Mouse (Mus musculus): ENCODE data around the gene Gpr183.

The Gpr183 gene

DNA sequence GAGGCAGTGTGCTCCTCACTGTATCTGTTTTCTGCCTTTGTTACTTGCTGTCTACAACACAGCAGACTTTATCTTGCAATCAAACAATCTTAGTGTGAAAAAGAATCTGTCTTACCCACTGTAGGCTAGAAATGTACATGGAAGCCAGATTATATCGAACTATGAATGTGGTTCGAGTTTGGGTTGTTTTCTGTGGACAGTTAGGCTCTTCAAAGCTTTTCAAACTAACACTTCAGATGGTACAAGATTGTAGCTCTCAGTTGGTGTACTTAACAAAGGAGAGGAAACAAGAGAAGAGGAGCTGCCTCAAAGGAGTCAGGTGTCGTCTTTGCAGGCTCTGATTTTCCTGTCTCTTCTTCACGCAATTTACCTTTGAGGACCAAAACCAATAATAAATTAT lies 22.7 kb upstream of the Gpr183 start:
- DNase-seq (ENCODE audit: low spot score): no peak

DNA sequence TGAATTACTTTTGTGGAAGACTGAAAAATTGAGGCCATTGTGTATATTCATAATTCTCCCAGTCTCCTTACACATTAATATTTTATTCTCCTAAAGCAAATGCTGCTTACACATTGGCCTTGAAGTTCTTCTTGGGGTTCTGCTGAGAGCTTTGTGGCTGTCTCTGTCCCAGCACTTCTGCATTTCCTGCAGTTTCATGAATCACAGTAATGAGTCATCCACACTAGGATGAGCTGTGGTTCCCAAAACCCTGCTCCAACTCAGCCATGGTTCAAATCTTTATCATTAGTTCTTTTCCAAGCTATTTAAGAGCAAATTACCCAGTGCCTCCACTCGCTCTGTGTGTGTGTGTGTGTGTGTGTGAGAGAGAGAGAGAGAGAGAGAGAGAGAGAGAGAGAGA lies 22.3 kb upstream of the Gpr183 start:
- peak; percentile 37 for DNase-seq (ENCODE audit: low spot score)

GRCm38 (mm10) chr14:121986028-121986427 lies 21.0 kb upstream of the Gpr183 start:
- no peak for DNase-seq (ENCODE audit: low spot score)

DNA sequence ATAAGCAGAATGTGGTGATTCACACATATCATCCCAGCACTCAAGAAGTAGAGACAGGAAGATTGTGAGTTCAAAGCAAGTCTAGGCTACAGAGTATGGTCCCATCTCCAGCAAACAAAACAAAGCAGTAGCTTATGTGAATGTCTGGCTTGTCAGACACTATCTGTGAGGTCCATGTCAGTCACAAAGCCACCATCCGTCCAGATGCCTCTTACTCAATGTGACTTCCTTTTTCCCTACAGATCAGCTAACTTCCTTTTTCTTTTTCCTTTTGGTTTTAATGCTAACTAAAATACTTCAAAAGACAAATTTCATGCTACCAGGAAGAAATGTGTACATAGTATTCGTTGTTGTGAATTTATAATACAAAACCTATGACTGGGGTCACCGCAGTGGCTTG lies 20.5 kb upstream of the Gpr183 start:
- DNase-seq (ENCODE audit: low spot score): no peak

- DNase-seq (ENCODE audit: low spot score): no peak
These were observed 18.3 kb upstream of the Gpr183 start for GRCm38 (mm10) chr14:121983009-121983933.

- no peak for DNase-seq (ENCODE audit: low spot score)
These were observed 16.5 kb upstream of the Gpr183 start for GRCm38 (mm10) chr14:121981531-121981930.

GRCm38 (mm10) chr14:121973114-121973513 lies 8.1 kb upstream of the Gpr183 start:
- no peak for DNase-seq (ENCODE audit: low spot score)

GRCm38 (mm10) chr14:121970402-121970801 lies 5.4 kb upstream of the Gpr183 start:
- no peak for DNase-seq (ENCODE audit: low spot score)

DNA sequence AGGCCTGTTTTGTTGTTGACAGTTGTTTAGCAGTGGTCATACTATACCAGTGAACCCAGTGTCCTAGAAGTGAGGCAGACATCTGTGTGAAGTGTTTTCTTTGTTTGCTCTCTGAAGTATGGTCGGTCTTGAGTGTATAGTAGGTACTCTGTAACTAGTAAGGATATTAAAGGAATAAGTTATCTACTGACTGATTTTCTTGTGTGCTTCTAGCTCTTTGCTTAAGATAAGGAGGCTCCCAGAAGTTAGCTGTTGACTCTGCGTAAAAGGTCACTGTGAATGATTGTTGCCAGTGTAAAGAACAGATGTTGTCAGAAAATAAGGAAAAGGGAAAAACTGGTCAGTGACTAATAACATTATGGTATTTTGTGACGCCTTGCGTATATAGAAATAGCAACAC lies 2.1 kb upstream of the Gpr183 start:
- DNase-seq (ENCODE audit: low spot score): no peak

- no peak for DNase-seq (ENCODE audit: low spot score)
These were observed 466 bp upstream of the Gpr183 start for GRCm38 (mm10) chr14:121965461-121965860.

DNA sequence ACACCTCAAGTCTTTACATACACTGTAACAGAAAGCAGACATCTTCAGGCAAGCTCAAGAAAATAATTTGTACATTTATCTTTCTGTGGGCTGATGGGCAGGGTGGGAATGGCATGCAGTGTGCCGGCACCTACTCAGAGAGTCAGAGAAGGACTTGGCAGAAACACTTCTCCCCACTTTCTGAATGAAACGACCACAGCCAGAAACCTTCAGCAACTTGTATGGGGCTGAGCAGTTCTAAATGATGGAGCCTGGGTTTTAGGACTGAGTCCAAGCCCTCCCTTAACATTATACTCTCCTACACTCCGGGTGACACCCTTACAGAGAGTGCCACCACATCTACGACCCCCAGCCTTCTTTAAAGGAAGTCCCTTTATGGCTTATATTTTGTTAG lies 1.1 kb downstream of the Gpr183 start:
- no peak for DNase-seq (ENCODE audit: low spot score)

- DNase-seq (ENCODE audit: low spot score): no peak
These were observed 1.6 kb downstream of the Gpr183 start for GRCm38 (mm10) chr14:121963251-121963941.

DNA sequence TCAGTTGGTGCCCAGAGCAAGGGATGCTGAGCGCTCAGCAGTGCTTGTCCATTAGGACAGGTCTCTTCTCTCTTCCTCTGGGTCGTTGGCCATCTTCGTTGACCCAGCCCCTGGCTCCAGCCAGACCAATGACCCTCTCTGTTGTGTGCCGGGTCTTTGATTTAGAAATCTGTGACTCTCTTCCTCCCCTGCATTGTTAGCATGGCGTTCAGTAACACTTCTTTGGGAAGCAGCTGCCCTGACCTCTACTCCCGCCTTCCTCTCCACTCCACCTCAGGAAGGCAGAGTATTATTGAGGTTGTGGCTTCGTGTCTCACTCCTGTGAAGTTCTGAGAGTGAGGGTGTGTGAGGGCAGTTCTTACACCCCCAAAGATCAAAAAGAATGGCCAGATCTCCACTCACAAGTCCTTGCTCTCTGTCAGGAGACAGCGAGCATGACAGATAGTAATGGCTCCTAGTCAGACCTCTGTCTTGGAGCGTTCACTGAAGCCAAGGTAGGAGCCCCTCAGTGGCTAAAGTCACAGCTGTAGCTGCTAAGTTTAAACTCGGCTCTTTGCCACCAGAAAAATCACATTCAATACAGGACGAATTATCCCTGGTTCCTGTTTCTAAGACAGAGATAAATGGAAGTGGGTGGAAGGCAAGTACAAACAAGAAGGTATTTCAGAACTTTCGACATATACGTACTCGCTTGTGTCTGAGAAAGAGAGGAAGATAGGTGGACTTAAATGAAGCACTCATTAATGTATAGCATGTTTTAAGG lies 2.7 kb downstream of the Gpr183 start:
- DNase-seq (ENCODE audit: low spot score): no peak

- no peak for DNase-seq (ENCODE audit: low spot score)
These were observed 3.4 kb downstream of the Gpr183 start for GRCm38 (mm10) chr14:121961496-121962127.

DNA sequence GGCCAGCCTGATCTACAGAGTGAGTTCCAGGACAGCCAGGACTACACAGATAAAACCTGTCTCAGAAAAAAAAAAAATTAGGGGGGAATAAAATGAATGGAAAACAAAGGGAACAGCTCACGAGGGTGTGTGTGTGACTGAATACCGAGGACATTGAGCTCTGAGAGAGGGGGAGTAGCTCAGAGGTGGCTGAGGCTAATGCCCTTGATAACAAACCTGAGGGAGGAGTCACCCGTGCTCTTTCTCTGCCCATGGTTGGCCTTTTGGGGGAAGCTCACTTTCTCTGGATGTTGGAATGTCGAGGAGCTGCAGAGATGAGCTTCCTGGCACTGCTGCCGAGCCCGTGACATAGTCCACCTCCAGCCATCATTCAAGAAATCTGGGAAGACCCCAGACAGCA lies 4.0 kb downstream of the Gpr183 start:
- DNase-seq (ENCODE audit: low spot score): no peak

- DNase-seq (ENCODE audit: low spot score): no peak
These were observed 4.5 kb downstream of the Gpr183 start for GRCm38 (mm10) chr14:121960531-121960930.

DNA sequence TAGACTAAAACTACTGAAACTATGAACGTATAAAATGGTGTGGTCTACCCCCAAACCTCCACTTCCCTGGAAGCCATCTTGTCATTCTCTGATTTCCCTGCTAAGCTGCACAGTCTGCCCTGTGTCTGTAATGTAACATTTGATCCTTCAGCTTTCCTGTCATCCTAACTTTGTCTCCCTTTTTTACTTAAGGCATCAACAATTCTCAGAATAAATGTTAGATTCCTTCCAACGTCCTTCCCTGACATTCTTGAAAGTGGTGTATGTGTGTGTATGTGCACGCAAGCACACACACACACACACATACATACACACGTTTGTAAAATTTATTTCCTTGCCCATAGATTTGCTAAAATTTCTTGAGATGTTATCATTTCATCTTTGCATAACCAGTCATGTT lies 5.0 kb downstream of the Gpr183 start:
- no peak for DNase-seq (ENCODE audit: low spot score)

DNA sequence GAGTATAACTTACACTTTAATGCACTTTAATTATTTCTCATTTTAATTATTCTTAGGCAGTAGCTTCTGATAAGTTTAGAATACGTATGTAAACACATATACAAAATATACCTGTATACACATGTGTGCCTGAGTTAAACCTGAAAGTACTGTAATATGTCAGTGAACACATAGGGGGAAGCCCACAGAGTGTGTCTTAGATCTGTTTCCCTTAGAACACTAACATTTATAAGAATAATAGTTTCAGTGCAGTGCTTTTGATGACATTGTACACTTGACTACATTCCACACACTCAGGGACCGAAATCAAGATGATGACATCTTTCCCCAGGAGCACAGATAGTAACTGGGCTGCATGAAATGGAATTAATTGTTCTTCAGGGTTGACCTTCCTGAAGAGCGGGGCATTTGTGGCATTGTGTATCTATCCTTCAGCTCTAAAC lies 5.4 kb downstream of the Gpr183 start:
- DNase-seq (ENCODE audit: low spot score): no peak

DNA sequence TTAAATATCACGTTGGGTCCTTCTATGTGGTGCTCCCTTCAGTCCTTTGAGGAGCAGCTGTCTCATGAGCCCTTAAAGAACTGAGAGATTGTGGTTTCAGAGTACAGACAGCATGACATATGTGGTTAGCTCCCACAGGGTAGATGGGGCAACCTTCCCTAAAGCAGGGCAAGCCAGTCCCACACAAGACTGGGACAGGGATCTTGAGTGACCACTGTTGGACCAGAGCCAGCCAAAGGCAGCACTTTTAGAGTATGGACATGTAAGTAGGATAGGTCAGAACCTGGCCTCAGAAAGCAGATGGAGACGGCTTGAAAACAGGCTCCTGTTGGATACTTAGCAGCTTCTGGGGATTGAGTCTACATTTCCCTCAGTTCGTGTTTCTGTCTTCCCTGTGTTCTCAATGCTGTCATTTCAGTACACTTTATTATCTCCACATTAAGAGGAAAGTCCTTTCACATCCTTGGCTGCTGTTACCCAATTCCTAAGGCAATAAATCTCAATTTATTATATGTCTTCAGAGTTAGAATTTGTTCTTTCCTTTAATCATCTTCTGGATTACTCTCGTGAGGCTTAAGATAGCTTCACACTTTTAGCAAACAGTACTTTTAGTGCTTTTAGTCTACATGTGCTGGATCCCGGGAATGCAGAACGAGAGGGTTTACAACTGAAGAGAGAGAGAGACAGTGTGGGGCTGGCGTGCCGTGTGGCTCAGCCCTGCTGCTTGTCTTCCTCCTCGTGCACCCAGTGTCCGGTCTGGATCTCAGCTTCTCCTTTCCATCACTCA lies 6.1 kb downstream of the Gpr183 start:
- DNase-seq (ENCODE audit: low spot score): no peak

DNA sequence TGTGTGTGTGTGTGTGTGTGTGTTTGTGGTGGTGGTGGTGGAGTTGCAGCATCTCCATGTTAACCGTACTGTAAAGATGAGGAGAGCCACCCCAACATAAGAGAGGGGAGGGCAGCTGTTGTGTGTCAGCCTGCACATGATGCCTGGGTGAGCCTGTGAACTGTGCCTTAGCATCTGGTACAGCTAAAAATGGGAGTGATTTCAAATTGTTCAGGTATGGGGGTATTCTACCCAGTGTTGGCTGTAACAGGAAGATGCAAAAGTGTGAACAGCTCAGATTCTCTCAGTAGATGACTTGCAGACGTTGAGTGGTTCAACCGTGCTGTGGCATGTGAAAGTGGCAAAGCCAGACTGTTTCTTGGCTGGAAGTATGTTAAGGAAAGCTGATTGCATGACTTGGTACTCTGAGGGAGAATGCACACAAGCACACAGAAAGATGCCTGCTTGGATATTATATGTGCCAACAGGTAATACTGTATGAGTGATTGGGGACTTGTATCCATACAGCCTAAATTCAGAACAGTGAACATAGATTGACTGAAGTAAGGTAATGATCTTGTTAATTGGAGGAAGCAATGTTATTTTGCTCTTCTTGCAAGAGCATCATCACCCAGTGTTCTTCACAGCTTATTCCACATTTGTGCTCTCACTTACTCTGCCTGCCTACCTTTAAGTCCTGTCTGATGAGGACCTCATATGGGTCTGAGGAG lies 6.8 kb downstream of the Gpr183 start:
- no peak for DNase-seq (ENCODE audit: low spot score)
